Mouse (Mus musculus) liver, adult 2 months (tissue): Measurements from ENCODE around the gene Sema5a.

Source experiments
- CTCF ChIP-seq: fragments of 200-500 bp; IDR thresholded peaks from 2 replicates; pipeline ENCODE4 v1.5.1; 2011; ENCODE audit warnings: low read depth, low read length, control low read depth
- POLR2A ChIP-seq: fragments of 200-500 bp; IDR thresholded peaks from 2 replicates; pipeline ENCODE4 v1.6.1; 2011; ENCODE audit warnings: low read length, control low read depth; ENCODE audit not compliant: insufficient read depth; ENCODE audit errors: extremely low read depth

DNA sequence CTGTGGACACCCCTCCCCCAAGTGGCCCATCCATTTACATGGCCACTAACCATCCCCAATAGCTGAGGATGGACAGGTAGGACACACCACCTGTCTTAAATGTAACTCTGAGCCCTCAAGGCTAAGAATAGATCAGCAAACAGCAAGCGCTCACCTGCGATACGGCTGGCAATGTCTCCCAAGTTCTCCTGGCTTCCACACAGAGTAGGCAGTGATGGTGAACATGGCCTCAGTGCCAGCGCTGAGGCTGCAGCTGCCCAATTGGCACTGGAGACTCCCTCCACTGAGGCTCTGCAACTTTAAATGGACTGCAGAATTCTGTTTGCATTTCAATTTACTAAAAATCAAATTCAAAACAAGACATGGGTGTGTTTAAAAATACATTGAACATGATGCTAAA, 78.6 kb downstream of the Sema5a start:
- TF ChIP-seq CTCF, result no peak
- no peak for TF ChIP-seq POLR2A
